Mouse (Mus musculus): ENCODE data around the gene Scn9a.

DNA sequence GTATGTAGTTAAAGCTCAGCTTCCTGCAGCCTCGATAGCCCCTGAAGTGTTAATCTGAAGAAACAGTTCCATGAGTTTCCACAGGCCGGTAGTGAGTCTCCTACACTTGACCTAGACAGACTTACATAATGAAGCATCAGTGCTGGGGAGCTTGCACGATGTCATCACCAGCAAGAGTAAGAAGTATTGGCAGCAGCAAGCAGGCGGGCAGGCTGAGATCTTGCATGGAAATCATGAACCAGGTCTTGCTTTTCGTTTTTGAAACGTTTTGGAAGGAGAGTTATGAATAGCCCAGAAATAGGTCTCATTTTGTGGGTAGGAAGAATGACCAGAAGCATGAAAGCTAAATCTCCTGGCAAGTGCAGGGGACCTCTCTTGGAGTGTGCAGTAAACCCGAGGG lies 194.1 kb downstream of the Scn9a start, which contains the start of gene Scn1a:
- TF ChIP-seq HCFC1 (IDR thresholded peaks at IDR 0.05; ENCODE audit: borderline replicate concordance, insufficient read depth, low read length): no peak
- no peak for TF ChIP-seq MAFK (IDR thresholded peaks at IDR 0.05; ENCODE audit: insufficient read depth, low read depth, low read length)
- no peak for TF ChIP-seq ZNF384 (IDR thresholded peaks at IDR 0.05; ENCODE audit: low read depth, low read length)

Data from ES-E14 (cell line).